Mouse (Mus musculus) heart, postnatal 10 days (tissue): ENCODE measurements around the gene Wipf2. TPM values are rescaled to one million over a fixed set of nuclear protein-coding genes. Genes with fewer than 3 reads are reported as not detected.
A peak's percentile ranks its signal among the peaks of the same experiment; 100 is the strongest.

ENCODE experiments used
- DNase-seq, 2 experiments: peaks; one replicate each; pipeline ENCODE4 v3.0.0; 2021
- intact Hi-C: fragments of 180-260 bp; cut with DNase I; formaldehyde crosslinking; loops from one replicate; pipeline ENCODE4 v1.15.1; 2025
- total RNA-seq, 2 experiments: library from RNA; stranded (reverse); gene quantifications; 2 replicates each; pipeline ENCODE4 v1.2.3; 2021

Gene Wipf2
- total RNA-seq, 2 experiments from 2014 or later: 12.4 to 13.0 TPM

DNA sequence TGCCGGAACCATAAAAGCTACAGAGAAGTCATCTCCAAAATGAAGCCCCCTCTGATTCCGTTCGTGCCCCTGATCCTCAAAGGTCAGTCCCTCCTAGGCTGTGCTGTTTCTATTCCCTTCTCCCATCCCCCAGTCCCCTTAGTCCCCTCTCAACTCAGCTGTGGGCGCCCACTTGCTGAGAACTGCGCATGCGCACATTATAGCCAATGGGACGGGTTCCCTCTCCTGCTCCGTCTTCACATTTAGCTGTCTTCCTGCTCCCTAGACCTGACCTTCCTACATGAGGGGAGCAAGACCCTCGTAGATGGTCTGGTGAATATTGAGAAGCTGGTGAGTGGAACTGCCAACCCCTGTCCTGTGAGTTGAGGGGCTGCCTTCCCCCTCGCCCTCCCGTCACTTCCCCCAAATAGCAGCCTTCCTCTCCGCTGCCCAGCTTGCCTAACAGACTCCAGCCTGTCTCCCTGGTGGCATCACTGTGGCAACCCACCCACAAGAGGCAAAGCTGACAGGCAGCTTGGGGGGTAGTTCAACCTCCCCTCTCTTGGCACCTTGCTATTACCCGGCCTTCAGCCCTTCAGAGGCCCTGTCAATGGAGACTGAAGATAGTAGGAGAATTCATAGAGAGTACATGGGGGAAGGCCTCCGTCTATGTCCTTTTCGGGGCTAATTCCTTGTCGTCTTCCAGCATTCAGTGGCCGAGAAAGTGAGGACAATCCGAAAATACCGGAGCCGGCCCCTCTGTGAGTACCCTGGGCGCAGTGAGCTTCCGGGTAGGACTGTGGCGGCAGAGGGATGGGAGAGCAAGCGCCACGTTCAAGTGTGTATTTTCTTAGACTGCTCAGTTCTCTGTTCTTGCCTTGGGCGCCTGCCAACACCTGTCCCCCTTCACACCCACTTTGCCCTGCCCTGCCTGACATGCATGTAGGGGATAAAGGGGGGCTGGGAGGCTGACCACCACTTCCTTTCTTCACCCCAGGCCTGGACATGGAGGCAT lies 13.0 kb upstream of the Wipf2 start:
- intact Hi-C loops: no loop called here
- DNase-seq: no peak

DNA sequence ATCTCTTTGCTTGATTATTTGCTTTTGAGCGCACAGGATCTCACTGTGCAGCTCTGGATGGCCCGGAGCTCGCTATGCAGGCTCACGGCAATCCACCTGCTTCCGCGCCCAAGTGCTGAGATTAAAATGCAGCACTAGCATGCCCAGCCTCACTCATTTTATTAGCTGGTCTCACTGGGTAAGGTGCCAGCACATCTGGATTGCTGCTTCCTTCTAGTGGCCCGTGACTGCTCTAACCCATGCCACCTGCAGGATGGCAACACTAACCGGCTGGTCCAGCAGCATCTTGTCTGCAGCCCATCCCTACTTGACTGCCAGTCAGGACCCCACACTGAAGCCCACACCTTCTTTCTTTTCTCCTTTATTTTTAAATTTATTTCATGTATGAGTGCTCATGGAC lies 9.3 kb upstream of the Wipf2 start:
- intact Hi-C loops: no loop called here
- no peak for DNase-seq

DNA sequence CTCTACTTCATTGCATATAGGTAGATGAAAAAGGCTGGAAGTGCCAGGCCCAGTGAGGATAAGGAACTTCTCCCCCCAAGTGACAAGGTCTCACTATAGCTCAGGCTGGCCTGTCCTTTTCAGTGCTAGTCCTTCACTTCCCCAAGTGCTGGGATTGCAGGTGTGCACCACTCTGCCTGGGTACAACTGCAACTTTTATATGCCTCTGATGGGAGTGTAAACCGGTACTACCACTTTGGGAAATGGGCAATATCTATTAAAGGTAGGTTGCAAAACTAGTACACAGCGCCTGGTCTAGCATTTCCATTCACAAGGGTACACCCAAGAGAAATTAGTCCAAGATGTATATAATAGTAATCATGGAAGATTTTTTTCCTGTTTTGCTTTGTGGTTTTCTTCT lies 8.8 kb upstream of the Wipf2 start:
- intact Hi-C loops: loop anchor here (5.0 kb wide), 1 partner anchor 298 kb away; no protein-coding TSS in a partner anchor
- no peak for DNase-seq

DNA sequence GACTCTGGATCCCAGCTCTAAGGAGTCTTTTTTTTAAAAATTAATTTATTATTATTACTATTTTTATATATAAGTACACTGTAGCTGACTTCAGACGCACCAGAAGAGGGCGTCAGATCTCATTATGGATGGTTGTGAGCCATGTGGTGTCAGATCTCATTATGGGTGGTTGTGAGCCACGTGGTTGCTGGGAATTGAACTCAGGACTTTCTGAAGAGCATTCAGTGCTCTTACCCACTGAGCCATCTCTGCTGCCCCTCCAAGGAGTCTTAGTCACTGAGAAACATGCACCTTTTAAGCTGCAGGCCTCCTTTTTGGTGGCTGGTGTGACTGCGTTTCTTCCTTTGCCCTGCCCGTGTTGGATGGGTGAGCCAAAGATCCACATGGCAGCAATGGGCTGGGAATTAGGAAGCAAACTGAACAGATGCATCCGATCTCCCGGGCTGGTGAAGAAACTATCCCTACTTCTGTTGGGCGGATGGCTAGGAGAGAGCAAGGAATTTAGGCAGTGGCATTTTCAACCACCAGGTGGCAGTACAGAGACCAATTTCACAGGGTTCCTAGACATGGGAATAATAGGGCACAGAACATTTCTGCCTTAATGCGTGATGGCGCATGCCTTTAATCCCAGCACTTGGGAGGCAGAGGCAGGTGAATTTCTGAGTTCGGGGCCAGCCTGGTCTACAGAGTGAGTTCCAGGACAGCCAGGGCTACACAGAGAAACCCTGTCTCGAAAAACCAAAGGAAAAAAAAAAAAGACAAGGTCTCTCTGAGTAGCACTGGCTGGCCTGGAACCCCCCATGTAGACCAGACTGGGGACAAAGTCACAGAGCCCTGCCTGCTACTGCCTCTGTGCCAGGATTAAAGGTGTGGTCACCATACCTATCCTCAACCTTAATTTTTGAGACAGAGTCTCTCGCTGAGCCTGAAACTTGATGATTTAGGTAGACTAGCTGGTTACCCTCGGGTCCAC lies 4.4 kb upstream of the Wipf2 start:
- intact Hi-C loops: loop anchor here (1.0 to 5.0 kb wide), 2 partner anchors 50 to 293 kb away; no protein-coding TSS in a partner anchor
- peak; percentile 91 to 95 for DNase-seq

DNA sequence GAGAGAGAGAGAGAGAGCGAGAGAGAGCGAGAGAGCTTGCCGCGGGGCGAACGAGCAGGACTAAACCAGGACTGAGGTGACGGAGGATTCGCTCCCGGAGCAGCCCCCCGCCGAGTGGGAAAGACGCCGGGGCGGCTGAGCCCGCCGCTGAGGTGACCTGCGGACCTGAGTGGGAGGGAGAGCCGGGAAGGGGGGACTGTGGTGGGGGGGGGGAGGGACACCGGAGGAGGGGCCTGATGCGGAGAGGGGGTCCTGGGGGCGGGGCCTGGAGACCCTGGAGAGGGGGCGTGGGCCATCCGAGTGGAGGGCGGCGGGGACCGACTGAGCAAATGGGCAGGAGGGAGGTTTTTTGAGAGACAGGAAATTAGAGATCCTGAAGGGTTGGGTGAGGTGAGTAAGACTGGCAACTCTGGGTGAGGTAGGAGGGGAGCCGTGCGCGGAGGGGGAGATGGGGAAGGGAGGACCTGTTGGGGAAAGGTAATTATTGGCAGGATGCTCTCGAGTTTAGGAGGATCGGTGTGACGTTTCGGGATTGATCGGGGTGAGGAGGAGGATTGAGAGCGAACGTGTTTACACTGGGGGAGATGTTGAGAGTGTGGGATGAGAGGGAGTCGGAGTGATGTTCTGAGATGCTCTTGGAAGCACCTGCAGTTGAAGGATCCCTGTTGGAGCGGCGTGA lies 452 bp downstream of the Wipf2 start:
- intact Hi-C loops: loop anchor here (5.0 kb wide), 1 partner anchor 108 kb away; no protein-coding TSS in a partner anchor
- peak in 1 of 2 experiments; percentile 64 for DNase-seq

DNA sequence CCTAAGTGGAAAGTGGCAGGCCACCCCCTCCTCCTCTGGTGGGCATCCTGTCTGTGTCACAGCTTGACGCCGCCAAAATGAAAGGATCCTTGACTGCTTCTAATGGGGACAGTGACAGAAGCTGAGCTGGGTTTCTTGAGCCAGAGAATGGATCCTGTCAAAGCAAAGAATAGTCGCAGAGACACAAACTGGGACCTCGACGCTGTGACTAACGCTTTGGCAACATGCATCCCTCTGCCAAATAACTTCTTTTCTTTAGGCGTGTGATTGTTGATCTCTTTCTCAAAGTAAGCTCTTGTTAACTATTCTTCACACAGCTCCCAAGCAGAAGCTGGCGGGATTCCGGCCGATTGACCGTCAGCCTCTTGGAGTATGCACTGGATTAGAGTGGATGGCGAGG lies 3.9 kb downstream of the Wipf2 start:
- intact Hi-C loops: no loop called here
- no peak for DNase-seq

DNA sequence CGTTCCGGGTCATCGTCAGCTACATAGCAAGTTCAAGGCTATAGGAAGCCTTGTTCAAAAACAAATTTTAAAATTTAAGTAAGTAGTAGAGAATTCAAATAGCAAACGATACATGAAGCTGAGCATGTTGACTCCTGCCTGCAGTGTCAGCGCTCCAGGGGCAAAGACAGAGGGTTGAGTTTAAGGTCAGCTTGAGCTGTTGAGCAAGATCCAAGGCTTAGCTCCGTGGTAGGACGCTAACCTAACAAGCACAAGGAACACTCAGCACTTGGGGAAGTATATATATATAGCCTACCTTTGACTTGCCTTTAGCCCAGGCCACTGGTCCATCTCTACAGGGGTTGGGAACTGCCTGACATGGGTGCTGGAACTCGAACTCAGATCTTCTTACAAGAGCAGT lies 6.5 kb downstream of the Wipf2 start:
- intact Hi-C loops: no loop called here
- DNase-seq: no peak

DNA sequence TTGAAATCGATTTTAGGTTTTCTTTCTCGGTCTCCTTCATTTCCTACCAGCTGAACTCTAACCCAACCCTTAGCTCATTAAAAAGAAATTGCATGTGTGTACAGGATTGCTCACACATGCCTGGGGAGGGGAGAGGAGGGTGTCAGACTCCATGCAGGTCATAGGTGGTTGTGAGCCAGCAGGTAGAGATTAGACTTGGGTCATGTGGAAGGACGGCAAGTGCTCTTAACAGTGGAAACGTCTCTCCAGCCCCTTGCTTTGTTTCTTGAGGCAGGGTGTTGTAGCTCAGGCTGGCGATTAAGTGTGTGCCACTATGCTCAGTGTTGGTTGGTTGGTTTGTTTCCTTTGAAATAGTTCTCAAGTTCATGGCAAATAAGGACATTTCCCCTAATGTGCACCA lies 7.4 kb downstream of the Wipf2 start:
- no peak for DNase-seq
- intact Hi-C loops: no loop called here

DNA sequence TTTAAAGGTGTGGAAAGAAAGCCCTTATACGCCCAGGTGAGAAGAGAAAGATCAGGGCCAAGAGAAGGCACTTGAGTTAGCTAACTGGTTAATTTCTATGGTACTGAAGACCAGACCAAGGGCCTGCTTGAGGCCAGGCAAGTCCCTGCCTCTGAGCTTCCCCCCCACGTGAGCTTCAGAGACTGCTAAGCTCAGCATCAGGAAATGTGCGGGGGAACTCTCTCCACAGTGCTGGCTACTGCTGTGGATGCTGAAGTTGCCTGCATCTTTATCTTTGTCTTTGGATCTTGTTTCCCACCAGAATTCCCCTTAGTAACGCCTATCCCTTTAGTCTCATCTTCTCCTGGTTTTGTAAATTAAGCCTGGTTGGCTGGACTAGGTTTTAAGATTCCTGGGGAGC lies 8.0 kb downstream of the Wipf2 start:
- intact Hi-C loops: no loop called here

DNA sequence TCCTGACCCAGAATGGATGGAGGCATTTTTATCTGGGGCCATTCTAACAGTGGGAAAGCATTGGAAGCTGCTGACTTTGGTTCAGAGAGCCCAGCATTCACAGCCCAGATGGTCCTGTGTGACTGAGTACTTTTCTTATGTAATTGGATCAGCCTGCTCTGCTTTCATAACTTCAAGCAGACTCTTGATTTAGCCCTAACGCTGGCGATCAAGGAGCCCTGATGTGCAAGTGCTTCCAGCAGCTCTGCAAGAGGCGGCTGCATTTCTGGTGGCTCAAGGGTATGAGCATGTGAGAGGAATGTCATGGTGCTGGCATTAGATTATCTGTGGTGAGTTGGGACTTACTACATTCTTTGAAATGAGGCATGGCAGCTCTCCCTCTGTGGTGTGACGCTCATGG lies 8.6 kb downstream of the Wipf2 start:
- peak; percentile 60 to 61 for DNase-seq
- intact Hi-C loops: no loop called here

More for the DNA sequence above, 8.0 kb downstream of the Wipf2 start:
- DNase-seq: no peak

DNA sequence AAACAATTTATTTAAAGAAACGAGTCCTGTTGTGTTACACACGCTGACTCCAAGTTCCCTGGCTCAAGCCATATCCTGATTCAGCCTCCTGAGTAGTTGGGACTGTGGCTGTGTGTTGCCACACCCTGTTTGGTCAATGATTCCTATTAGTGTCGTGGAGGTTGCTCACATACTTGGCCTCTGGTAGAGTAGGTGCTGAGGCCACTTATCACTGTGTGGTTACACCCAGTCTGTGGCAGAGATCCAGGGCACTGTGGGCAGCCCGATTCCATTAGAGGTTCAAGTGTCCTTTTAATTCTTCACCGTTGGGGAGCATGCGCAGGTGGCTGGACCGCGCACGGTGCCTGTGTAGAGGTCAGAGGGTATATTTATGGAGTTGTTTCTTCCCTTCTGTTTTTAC lies 10.5 kb downstream of the Wipf2 start:
- DNase-seq: peak; percentile 72 to 74
- intact Hi-C loops: no loop called here

DNA sequence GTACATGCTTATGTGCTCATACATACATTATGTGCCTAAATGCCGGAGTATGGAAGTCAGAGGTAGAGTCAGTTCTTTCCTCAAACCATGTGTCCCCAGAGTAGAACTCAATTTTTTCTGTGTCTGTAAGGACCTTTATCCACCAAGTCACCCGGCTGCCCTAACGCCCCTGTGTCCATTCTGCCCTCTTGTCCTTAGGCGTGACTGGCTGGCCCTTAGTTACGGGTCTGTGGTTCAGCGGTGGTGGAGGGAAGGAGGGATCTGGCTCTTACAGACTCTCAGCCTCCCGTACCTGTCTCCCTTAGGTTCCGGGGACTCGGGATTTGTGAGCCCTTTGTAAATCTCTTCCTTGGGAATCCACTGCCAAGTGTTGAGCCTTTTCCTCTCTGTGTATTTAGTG lies 13.6 kb downstream of the Wipf2 start:
- intact Hi-C loops: no loop called here
- no peak for DNase-seq

DNA sequence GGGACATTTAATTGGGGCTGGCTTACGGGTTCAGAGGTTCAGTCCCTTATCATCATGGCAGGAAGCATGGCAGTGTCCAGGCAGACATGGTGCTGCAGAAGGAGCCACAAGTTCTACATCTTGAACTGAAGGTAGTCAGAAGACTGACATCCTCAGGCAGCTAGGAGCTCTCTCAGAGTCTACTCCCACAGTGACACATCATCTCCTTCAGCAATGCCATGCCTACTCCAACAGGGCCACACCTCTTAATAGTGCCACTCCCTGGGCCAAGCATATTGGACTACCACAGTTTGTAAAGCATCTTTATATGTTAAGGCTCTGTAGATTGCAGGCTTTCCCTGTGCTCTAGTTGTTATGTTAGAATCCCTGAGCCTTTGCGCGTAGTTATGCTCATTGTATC lies 24.3 kb downstream of the Wipf2 start:
- no peak for DNase-seq
- intact Hi-C loops: no loop called here

DNA sequence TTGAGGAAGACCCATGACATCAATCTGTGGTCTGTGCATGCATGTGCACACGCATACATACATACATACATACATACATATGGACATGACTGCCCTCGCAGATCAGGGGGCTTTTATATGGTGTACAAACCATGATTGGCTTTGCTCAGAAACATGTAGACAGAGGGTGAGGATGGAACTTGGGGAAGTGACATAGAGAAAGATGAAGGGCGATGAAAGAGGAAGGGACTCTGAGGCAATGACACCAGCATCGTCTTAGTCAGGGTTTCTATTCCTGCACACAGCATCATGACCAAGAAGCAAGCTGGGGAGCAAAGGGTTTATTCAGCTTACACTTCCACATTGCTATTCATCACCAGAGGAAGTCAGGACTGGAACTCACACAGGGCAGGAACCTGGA lies 25.6 kb downstream of the Wipf2 start:
- intact Hi-C loops: no loop called here
- no peak for DNase-seq

DNA sequence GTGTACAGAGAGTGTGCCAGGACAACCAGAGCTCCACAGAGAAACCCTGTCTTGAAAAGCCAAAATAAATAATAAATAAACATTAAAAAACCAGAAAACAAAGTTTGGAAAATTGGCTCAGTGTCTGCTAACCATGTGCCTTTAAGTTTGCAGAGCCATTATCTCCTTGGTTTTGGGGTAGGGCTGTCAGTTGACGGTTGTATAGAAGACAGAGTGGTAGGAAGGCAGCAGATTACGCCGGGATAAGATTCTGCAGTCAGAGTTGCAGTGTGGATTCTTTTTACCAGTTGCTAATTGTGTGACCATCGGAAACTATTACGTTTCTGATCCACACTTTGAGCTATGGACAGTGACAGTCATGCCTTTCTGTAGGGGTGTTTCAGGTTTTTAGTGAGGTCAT lies 26.5 kb downstream of the Wipf2 start:
- intact Hi-C loops: no loop called here
- DNase-seq: no peak

DNA sequence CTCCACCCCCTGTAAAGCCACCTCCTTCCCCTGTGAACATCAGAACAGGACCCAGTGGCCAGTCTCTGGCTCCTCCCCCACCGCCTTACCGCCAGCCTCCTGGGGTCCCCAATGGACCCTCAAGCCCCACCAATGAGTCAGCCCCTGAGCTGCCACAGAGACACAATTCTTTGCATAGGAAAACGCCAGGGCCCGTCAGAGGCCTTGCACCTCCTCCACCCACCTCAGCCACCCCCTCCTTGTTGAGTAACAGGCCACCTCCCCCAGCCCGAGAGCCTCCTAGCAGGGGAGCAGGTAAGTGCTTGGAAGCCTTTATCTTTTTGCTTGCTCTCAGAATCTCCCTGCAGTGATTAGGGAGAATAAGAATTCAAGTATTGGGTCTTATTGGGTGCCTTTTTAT lies 29.0 kb downstream of the Wipf2 start:
- no peak for DNase-seq
- intact Hi-C loops: no loop called here

DNA sequence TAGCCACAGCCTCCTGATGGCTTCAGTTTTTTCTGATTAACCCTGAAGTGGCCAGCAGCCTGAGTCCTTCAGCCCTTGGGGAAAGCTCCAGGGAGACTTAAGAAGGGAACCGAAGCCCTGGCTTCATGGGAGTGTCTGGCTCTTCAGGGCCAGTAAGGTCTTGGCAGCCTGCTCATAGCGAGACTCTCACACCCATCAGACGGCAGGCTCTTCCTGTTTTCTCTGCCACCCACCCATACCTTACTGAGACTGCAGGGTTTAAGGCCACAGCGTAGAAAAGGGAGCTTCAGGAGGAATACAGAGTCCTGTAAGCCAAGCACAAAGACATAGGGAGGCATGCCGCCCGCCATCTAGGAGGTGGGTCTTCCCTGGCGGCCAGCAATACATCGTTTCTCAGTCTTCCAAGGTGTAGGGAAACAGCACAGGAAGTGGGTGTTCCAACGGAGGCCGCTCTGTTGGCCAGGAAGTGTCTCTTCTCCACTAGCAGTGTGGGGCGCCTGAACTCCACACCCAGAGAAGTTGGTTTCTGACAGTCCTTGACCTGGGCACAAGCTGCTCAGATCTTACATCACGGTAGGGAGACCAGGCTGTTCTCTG lies 37.2 kb downstream of the Wipf2 start:
- intact Hi-C loops: no loop called here
- DNase-seq: no peak

DNA sequence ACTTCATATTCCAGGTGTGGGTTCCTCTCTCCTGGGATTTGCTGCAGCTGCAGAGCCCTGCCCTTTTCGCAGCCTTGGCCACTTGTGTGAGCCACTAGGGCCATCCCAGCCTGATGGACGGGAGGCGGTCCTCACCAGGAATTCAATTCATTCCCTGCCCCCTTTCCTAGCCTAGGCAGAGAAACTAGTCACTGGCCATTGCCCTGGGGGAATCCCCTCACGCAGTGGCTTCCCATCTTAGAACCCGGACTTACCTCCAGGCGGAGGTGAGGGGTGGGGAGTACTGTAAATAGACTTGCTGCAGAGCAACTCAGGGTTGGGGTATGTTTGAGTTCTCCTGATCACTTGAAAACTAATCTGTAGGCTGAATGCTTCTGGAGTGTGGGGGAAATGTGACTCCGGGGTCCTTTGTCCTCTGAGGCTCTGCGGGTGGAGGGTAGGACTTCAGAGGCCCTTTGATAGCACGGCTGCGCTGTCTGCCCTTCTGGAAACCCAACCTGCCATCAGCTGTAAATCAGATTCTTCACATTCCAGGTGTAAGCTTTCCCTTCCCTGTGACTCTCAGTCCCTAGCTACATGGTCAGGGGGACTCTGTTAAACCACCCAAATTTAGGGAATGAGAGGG lies 39.3 kb downstream of the Wipf2 start:
- DNase-seq: no peak
- intact Hi-C loops: no loop called here

DNA sequence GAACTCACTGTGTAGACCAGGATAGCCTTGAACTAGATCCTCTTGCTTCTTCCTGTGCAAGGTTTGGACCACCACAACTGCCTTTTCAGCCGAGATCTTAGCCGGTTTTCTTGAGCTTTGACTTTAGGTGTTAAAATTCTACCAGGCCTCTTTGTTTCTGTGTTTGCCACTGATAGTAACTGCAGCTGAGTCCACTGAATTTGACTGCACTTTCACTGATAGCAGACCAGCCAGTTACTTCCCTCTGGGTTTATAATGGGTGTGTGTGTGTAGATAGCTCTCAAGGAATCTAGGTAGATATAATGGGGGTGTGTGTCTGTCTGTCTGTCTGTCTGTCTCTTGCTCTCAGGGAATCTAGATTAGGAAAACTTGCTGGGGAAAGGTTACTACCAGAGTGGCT lies 41.1 kb downstream of the Wipf2 start:
- intact Hi-C loops: no loop called here
- no peak for DNase-seq

DNA sequence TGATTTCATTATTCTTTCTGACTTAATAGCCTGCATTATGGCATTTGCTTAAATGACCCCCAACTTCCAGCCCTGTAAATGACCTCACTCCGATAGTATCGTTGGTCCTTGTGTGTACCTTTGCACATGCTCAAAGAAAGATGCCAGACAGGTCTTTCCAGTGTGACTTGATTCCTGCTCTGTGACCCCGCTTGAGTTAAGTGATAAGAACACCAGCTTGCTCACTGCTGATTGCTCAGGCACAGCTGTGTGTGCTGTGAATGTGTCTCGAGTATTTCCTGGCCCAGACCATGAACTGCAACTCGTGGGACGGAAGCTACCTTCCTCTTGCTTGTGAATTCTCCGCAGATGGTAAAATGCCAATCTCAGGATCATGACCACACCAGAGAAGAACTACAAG lies 41.6 kb downstream of the Wipf2 start:
- no peak for DNase-seq
- intact Hi-C loops: loop anchor here (5.0 kb wide), 1 partner anchor 208 kb away; no protein-coding TSS in a partner anchor
